Mouse (Mus musculus) testis, adult 2 months (tissue): ENCODE measurements at regions not wholly inside any gene's neighbourhood (a gene's known extent, or its start where the extent isn't known, plus 50 kb on each side); places are given as distances from the start of the nearest gene placed in this dataset.

Experiments used
- CTCF ChIP-seq: fragments of 200-500 bp; IDR thresholded peaks from 2 replicates; pipeline ENCODE4 v1.5.1; 2012; ENCODE audit warnings: low read depth, mild to moderate bottlenecking, inconsistent platforms, low read length, moderate library complexity; ENCODE audit not compliant: control insufficient read depth, insufficient read depth, insufficient replicate concordance
- POLR2A ChIP-seq: fragments of 200-500 bp; IDR thresholded peaks from 2 replicates; pipeline ENCODE4 v1.6.1; 2012; ENCODE audit warnings: low read depth, mild to moderate bottlenecking, inconsistent platforms, low read length, moderate library complexity; ENCODE audit not compliant: control insufficient read depth

DNA sequence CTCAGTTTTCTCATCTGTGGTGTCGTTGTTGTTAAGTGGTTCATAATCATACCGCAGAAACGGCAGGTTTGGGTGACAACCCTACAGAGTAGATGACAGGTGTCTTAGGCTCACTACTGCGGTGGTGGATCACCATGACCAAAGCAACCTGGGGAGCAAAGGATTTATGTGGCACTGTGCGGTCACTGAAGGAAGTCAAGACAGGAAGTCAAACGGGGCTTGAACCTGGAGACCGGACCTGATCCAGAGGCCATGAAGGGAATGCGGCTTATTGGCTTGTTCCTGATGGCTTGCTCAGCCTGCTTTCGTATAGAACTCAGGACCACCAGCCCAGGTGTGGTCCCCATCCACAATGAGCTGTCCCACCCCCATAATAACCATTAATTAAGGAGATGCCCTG, 124.4 kb upstream of the Med13l start:
- TF ChIP-seq CTCF (no peak), POLR2A (no peak)
